Mouse (Mus musculus) MEL-GATA-1-ER (cell line): Measurements from ENCODE around the gene Rpusd1.

ENCODE experiments used
- DNase-seq: peaks from one replicate; pipeline ENCODE4 v3.0.0-alpha.2; 2012; ENCODE audit warnings: low read depth; ENCODE audit errors: extremely low read depth

Rpusd1 gene

DNA sequence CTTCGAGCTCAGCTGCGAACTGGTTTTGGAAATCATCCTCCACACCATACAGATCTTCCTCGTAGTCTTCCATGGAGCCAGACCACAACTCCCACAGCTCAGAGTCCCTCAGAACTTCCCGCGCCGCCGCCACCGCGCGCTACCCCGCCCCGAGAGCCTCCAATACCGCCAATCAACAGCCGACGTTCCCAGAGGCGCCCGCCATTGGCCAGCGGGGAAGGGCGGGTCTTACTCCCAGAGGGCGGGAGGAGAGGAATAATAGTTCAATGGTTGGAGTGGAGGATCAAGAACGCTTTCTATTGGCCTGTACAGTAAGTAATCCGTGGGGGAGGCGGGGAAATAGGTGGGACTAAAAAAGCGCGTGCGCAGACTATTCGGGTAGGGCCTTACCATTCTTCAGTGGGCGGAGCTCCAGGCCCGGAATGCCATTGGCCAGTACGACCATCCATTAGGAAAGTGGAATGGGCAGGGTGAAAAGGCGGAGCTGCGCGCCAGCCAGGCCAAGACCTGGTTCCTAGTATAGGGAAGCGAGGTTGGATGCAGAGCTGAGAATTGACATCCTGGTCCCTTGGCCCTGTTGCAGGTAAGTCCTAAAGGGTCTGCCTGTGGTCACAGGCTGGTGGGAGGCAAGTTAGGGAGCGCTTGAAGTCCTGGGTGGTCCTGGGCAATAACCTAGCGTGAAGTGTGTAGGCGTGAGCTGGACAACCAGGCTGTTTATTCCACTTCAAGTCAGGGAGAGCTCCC is at the start of gene Rpusd1, which contains the start of gene Chtf18:
Gene Rpusd1, plus strand, starts transcription at position 406 of the 744 bp plus-strand sequence.
Gene Chtf18, minus strand, starts transcription at position 155 of the 744 bp plus-strand sequence.
- DNase-seq = peak; percentile 99

DNA sequence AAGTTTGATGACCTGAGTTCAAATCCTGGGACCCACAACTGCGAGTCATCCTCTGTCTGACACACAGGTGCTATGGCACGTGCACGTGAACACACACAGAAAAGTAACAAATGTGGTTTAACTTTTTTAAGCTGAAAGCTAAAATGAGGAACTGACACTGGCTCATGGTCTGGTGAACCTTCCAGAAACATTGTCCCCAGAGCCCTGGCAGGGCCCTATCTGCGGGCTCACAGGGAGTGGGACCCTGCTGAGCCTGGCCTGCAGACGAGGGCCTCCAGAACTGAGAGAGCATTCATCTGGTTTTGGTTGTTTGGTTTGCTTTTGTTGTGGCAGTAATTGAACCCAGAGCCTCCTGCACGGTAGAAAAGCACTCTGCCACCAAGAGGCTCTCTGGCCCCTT is 49.5 kb upstream of the Rpusd1 start:
- peak; percentile 13 for DNase-seq

DNA sequence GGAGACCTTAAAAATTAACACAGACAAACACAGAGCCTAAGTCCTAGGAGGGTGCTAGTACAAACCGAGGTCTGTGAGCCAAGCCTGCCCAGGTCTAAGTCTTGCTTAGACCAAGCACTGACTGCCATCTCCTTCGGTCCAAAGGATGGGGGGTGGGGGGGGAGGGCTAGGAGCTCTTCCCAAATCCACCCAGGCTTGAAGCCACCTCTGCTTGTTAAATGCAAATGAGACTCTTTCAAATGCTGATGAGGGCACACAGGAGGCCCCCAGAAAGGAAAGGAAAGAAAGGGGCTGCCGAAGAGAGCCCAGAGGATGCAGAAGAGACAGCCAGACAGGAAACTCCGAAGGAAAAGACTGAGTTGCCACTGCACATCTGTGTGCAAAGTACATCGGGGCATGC is 47.7 kb upstream of the Rpusd1 start:
- no peak for DNase-seq

DNA sequence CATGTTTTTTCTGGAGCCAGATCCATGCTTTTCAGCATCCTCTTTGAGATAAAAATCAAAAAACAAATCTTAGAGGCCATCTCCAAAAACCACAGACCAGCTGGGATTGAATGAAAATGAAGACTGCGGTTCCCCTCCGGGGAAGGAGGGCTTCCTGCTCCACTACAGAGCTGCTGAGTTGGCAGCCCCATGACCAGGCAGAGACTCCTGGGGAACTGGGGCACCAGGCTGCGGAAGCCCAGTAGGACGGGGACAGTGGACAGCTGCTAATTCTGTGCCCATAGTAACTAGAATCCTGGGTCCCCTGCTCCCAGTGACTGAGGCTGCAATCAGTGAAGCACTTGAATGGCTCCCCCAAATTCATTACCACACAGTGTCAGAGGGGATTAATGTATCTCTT is 45.8 kb upstream of the Rpusd1 start:
- DNase-seq = no peak

DNA sequence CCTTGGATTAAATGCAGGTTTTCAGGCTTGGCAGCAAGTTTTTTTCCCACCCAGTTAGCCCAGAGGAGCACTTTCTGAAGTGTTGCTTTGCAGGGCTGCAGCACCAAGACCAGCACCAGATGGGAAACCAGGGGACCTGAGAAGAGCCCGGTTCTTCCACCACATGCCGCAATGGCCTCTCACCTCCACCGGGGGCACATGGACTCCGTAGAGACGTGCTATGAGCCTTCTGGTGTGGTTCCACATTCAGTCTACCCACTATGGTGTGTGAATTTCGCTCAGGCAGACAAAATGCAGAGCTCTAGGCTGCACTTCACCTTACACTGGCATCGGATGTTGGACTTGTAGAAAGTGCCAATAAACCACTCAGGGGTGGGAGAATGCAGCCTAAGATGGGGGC is 41.1 kb upstream of the Rpusd1 start:
- DNase-seq = no peak

DNA sequence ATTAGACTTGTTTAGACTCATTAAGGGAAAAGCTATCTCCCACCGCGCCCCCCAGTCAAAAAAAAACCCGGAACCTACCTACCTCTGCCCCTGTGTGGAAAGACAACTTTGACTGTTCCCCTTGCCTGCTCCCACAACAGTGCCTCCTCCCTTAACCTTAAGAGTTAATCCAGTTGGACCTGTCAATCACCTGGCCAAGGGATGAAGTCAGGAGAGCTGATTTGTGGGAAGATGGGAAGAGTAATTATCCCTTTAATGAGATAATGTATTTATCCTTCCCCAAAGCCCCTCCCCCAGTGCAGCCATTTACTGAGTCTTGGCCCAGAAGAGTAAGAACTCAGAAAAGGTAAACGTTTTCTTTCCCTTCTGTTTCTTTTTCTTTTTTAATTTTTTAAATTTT is 38.5 kb upstream of the Rpusd1 start:
- DNase-seq = no peak

DNA sequence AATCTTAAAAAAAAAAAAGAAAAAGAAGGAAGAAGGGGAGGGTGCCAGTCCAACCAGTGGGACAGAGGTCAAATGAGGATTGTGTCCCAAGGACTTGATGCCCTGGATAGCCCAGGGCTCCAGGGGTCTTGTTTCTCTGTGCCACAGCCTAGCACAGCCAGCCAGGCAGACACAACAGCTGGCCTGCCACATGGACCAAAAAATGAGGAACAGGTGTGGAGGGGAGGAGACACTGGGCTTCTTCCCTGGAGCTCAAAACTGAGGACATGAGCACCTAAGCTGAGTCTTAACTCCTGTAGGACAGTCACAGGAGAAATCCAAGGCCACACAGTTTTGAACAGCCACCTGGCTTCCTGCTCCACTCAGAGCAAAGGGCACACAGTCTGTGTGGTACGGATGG is 31.2 kb upstream of the Rpusd1 start:
- DNase-seq = no peak

DNA sequence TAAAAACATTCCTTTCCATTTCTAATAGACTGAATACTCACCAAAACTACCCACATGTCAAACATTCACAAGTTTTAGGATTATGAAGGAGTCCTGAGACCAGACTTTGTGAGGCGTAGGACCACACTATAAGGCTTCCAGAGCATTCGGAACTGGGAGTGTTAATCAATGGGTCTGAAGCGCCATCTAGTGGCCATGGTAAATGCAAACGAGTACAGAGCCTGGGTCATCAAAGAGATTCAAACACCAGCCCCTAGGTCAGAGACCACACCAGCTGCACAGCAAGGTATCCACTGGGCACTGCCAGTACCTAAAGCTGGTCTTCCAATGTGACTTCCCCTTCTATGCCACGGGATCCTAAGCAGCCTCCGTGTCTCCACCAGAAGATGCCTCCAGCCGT is 29.0 kb upstream of the Rpusd1 start:
- DNase-seq = peak; percentile 25

DNA sequence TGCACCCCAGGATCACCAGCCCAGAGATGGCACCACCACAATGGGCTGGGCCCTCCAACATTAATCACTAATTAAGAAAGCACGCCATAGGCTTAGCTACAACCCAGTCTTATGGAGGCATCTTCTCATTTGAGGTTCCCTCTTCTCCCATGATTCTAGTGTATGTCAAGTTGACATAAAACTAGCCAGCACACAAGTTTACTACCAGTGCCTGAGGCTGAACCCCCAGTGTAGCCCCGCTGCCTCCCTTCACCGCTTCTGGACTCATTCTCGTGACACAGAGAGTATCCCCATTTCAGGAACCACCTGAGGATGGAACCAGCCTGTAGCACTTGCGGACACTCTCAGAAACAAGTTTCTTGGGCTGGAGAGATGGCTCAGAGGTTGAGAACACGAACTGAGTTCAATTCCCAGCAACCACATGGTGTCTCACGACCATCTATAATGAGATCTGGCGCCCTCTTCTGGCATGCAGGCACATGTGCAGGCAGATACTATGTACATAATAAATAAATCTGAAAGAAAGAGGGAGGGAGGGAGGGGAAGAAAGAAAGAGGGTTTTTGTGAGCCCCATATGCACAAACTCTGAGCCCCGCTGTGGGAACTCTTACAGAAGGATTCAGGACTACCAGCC is 26.5 kb upstream of the Rpusd1 start:
- DNase-seq = peak; percentile 12

DNA sequence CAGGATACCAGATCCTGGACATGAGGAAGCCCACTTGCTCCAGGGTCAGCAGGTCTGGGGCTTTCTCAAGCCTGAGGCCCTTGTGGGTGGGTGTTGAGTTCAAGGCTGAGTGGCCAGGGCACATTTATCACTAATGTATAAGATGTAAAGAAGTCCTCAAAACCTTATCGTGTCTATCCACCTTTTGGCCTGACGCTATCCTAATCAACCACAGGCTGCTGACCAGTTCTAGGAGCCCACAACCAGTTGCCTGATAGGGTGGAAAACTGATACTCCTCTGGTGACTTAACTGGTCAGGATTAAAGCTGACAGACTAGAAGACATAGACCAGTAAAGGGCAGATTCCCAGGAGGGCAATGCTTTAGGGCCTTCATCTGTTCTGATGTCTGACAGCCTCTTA is 17.5 kb upstream of the Rpusd1 start:
- no peak for DNase-seq

DNA sequence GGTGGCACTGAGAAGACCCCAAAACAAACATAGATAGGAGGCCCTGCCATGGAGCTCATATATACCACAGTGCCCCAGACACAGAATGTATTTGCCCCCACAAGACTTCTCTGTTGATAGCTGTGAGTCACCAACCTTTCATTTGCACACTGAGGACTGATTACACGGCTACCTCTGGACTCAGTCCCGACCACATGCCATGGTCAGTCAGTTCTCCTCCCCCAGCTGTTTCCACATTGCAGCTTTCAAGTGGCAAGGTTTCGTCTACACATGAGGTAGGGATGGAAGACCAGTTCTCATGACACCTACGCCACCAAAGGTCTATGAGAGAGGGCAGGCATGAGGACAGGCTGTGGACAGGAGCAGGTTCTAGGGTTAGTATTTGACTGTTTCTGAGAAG is 16.3 kb upstream of the Rpusd1 start:
- no peak for DNase-seq

DNA sequence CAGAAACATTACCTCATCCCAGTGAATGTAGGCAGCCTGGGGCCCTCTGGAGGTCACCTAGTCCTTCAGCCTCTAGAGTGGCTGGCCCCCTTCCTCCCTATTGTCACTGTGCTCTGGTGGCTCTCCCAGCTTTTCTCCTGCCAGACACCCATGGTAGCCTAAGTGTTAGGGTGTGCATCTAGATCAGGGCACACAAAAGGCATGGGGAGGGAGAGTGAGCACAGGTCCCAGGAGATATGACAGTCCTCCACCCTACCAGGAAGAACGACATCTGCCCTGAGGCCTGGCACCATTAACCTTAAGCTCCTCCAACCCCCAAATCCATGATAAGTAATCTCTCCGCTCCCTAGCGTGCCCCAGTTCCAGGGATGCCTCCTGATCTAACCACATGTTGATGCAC is 11.8 kb upstream of the Rpusd1 start:
- DNase-seq = no peak

DNA sequence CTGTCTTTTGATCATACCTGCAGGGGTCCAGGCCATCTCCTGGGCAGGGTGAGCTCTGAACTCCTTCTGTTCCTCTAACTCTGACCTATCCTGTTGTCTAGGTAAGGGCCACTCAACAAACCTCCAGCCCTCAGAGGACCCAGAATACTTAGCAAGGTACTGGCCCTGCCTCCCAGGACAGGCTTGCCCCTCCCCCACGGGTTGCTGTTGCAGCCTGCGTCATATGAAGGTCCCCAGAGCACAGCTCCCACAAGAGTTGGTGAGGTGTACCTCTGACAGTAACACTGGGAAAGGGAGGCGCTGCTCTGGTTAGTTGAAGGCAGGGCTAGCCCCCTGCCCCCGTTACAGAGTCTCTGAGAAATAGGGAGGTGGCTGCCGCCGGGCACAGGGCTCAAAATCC is 11.3 kb upstream of the Rpusd1 start:
- DNase-seq = no peak

DNA sequence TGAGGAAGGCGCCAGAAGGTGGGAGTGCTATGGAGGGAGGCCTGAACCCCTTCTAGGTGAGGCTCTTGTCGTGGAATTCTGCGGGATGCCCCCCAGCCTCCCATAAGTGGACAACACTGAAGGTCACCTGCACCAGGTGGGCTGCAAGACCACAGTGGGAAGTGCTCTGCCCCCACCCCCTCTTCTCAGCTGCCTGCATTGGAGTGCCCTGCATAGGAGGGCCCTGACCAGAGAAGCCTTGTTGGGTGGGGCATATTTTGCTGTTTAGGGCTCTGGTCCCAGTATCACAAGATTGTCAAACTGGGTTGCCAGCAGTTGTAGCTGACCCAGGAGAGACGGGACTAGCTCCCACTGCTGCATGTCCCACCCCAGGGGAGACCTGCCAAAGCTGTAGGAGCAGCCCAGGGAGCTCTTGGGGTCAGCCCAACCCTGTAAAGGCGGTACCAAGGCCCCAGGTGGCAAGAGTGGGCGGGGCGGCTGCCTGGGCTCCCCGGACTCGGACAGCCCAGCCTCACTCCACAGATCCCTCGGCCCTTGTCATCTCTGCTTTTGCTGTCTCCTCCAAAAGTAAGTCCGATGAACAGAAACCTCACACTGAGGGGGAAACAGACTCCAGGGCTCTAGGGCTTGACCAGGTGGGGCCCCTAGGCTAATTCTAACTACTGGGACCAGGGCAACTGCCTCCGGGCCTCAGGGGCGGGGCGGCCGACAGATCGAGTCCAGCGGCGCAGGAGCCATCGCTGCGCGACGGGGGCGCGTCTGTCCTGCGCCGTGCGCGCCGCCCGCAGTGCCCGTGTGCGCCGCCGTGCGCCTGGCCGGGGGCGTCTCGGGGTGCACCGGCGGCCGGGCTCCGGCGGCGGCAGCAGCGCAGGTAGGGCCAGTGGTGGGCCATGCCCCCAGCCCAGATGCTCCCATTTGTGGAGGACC is 10.5 kb upstream of the Rpusd1 start, which contains the start of gene Gng13:
Gene Gng13, plus strand, starts transcription at position 461 of the 927 bp plus-strand sequence.
- DNase-seq = no peak

DNA sequence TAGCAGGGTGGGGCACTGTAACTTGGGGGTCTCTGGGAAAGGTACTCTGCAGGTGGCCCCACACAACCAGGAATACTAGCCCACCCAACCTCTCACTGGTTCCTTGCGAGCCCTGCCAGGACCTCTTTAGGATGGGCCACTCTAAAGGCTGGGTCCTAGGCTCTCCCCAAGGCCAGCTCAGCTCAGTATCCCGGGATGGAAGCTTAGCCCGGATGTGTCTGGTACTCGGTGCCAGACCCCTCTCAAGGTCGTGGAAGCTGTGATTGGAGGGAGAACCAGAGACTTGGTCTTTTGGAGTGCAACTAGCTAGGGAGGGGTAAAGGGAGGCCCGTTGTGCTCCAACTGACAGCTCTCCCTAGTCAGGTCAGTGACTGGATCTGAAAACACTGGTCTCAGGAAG is 9.8 kb upstream of the Rpusd1 start:
- DNase-seq = no peak

DNA sequence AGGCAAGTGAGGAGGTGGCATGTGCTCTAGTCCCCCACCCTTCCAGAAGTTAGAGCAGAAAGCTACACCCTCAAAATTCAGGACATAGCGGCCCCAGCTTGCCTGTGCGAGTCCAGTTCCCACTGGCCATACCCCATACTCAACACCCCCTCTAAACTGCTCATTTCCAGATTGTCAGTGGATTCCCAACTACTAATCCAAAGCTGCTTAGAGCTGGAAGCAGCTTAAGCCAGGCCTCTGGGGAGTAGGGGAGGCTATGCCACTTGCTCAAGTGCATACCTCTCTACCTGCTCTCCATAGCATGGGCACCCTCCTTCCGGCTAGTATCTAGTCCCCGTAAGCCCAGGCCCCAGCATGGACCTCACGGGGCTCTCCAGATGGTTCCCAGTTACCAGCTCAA is 6.0 kb upstream of the Rpusd1 start:
- DNase-seq = no peak

DNA sequence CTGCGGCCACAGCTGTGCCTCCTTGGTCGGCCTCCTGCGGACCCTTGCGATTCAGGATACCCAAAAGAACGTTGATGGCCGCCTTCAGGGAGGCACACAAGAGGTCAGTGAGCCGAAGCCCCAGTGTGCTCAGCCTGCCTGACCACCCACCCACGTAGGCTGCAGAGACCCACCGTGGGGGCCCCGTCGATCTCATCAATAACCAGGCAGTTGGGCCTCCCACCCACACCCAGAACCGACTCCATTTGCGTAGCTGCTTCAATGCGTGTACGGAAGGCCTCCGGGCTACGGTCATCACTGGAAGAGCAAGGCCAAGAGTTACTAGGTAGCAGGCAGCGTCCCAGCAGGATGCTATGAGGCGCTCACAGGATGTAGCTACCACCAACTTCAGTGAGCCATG is 4.0 kb upstream of the Rpusd1 start:
- DNase-seq = no peak

DNA sequence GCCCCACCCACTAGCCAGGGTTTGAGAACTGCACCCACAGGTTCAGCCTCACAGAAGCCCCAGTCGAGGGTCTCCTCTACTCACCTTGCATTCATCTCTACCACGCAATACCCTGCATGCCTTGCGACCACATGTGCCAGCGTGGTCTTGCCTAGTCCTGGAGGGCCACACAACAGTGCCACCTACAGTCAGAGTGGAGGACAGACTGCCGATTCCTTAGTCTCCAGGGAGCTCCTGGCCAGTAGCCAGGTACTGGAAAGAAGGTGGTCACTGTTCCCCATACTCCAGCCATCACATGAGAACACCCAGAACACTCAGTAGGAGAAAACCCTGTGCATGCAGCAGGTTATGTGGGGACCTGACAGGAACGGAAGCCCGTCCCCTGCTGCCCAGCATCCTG is 3.6 kb upstream of the Rpusd1 start:
- DNase-seq = no peak

DNA sequence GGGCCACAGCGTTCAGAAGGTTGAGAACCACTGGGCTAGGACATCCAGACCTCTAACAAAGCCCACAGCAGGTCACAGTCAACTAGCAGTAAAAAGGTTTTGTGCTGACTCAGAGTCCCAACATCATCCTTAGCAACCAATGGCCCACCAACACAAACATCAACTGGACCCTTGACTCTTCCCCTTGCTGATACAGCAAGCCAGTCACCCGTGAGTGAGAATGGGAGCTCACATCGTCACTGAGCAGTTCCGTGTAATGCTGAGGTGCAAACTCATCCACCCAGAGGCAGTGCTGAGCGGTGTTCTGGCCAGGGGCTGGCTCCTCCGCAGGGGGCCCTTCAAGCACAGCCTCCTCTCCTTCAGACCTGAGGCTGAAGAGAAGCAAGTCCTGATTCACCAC is 2.2 kb upstream of the Rpusd1 start:
- no peak for DNase-seq

DNA sequence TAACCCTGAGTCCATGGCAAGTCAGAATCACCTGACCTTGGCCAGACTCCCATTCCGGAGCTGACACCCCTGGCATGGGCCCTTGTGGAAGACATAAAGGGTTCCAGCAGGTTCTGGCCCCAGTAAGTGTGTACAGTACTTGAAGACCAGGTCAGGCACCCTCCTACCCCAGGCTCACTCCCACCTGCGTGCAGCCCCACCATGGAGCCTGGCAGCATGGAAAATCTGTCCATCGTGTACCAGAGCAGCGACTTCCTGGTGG is 470 bp downstream of the Rpusd1 start:
- no peak for DNase-seq

DNA sequence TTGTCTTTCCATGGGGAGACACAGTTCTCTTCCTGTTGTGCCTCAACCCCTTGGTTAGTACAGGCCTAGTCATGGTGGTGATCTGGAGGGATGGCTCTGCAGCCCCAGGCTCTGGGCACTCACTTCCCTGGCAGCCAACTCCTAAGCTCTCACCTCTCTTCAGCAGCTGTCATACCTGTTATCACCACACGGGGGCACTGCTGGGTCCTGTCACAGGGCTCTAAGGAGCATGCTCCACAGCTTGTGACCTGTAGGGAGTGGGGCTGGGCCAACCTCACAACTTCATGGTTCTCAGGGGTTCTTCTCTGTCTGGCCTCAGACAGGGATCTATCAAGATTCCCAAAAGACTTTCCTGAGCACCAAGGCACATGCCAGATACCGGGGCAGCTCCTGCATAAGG is 4.6 kb downstream of the Rpusd1 start:
- peak; percentile 59 for DNase-seq

DNA sequence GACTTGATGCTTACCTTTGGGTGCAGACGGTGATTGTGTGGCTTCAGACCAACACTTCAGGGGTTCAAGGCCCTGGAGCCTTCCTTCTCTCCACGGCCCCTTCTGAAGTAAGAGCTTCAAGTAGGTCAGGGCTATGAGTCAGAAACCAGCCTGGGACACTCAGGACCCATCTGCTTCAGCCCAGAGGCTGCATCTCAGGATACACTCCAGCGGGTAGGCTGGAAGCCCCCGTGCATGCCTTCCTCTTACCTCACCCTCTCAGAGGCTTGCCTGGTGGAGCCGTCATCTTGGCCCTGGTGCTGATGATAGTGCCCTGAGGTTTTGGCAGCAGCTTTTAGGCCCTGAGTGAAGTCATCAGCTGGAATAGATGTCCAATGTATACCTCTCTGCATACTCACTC is 7.8 kb downstream of the Rpusd1 start:
- DNase-seq = no peak
